Mouse (Mus musculus) kidney, adult 2 months (tissue): ENCODE data around the gene Ascc1.

Source experiments
- CTCF ChIP-seq: fragments of 200-500 bp; conservative IDR thresholded peaks from 2 replicates; pipeline ENCODE4 v1.5.1; 2011; ENCODE audit warnings: low read depth, mild to moderate bottlenecking, control low read depth, low read length, moderate library complexity, mixed read lengths; ENCODE audit not compliant: insufficient read depth, insufficient read length
- POLR2A ChIP-seq: fragments of 200-500 bp; IDR thresholded peaks from one replicate; pipeline ENCODE4 v1.6.1; 2011; ENCODE audit warnings: low read depth, low read length, control low read depth

GRCm38 (mm10) chr10:59991262-59991880, 11.2 kb upstream of the Ascc1 start:
- TF ChIP-seq CTCF (peak; percentile 23; the same call in 1 of the 2 replicates), POLR2A (no peak)
